Mouse (Mus musculus): ENCODE data around the gene Gm21981.
"Not testable (repeated sequence)": the region's sequence is repeated elsewhere in the genome, so short reads cannot be mapped to it uniquely, and the experiment has no call there.

Gm21981 gene

GRCm38 (mm10) chr17:47664474-47664873 is 29.8 kb downstream of the Gm21981 start:
- DNase-seq (ENCODE audit: low spot score in 2 of 2): no peak

- DNase-seq (ENCODE audit: low spot score in 2 of 2): no peak
Measured at GRCm38 (mm10) chr17:47663009-47663713, 31.1 kb downstream of the Gm21981 start.

GRCm38 (mm10) chr17:47658741-47659243 is 35.5 kb downstream of the Gm21981 start:
- DNase-seq (ENCODE audit: low spot score in 2 of 2): no peak

GRCm38 (mm10) chr17:47657901-47658300 is 36.4 kb downstream of the Gm21981 start:
- no peak for DNase-seq (ENCODE audit: low spot score in 2 of 2)

- DNase-seq (ENCODE audit: low spot score in 2 of 2): no peak
Measured at GRCm38 (mm10) chr17:47655697-47656096, 38.6 kb downstream of the Gm21981 start.

GRCm38 (mm10) chr17:47654346-47654745 is 39.9 kb downstream of the Gm21981 start:
- DNase-seq (ENCODE audit: low spot score in 2 of 2): not testable (repeated sequence)

- DNase-seq (ENCODE audit: low spot score in 2 of 2): no peak
Measured at GRCm38 (mm10) chr17:47651953-47652352, 42.3 kb downstream of the Gm21981 start.

GRCm38 (mm10) chr17:47648966-47649365 is 45.3 kb downstream of the Gm21981 start:
- DNase-seq (ENCODE audit: low spot score in 2 of 2): no peak

- peak in 1 of 2 experiments; percentile 59 for DNase-seq (ENCODE audit: low spot score in 2 of 2)
Measured at GRCm38 (mm10) chr17:47646683-47647082, 47.6 kb downstream of the Gm21981 start.

GRCm38 (mm10) chr17:47642992-47643391 is 51.3 kb downstream of the Gm21981 start:
- no peak for DNase-seq (ENCODE audit: low spot score in 2 of 2)

Measured in left cerebral cortex, adult 9 months (tissue).